Mouse (Mus musculus) leukemia stem cell, adult 10-12 weeks (primary cell): ENCODE data around the gene 2610042L04Rik. TPM values are rescaled to one million over a fixed set of nuclear protein-coding genes. Genes with fewer than 3 reads are reported as not detected.

Experiments
- polyA plus RNA-seq: library from polyadenylated mRNA; stranded (reverse); fragments of >175 nt; gene quantifications from 2 replicates; pipeline ENCODE4 v1.2.3, GENCODE M21; 2012; ENCODE audit warnings: low replicate concordance

Gene 2610042L04Rik
- not detected in 2 replicates for polyA plus RNA-seq

GRCm38 (mm10) chr14:4334476-4335080, at the start of gene 2610042L04Rik:
2610042L04Rik (plus strand) TSS chr14:4334763.

GRCm38 (mm10) chr14:4316983-4317382, 17.6 kb upstream of the 2610042L04Rik start, which contains the start of gene Gm3149:
Gm3149 (plus strand) TSS chr14:4317283.

GRCm38 (mm10) chr14:4397226-4397625, 62.7 kb downstream of the 2610042L04Rik start, which contains the start of gene Gm3159:
Gm3159 (plus strand) TSS chr14:4397526.

Other genes with a start within 250 kb of the 2610042L04Rik start
- not detected in 2 replicates for gene Gm8108, start 224.2 kb upstream of the 2610042L04Rik start, polyA plus RNA-seq
- gene Gm3127, start 169.7 kb upstream of the 2610042L04Rik start, polyA plus RNA-seq: not detected in 2 replicates
- gene Gm2974, start 152.2 kb upstream of the 2610042L04Rik start, polyA plus RNA-seq: not detected in 2 replicates
- gene Gm3138, start 85.1 kb upstream of the 2610042L04Rik start, polyA plus RNA-seq: not detected in 2 replicates
- gene Gm3149, start 17.5 kb upstream of the 2610042L04Rik start, polyA plus RNA-seq: not detected in 2 replicates
- gene Gm3159, start 62.8 kb downstream of the 2610042L04Rik start, polyA plus RNA-seq: not detected in 2 replicates
- not detected in 2 replicates for gene Gm3164, start 80.7 kb downstream of the 2610042L04Rik start, polyA plus RNA-seq
- not detected in 2 replicates for gene Gm3173, start 96.2 kb downstream of the 2610042L04Rik start, polyA plus RNA-seq
- not detected in 2 replicates for gene Gm3182, start 147.0 kb downstream of the 2610042L04Rik start, polyA plus RNA-seq
- not detected in 2 replicates for gene Gm3047, start 220.6 kb downstream of the 2610042L04Rik start, polyA plus RNA-seq